Mouse (Mus musculus) C2C12 (cell line): ENCODE data around the gene Cpox. TPM values are rescaled to one million over a fixed set of nuclear protein-coding genes. Genes with fewer than 3 reads are reported as not detected.

Experiments used
- H3K27me3 ChIP-seq: one replicate; pipeline ENCODE4 v1.6.1; 2011; ENCODE audit not compliant: control insufficient read depth, insufficient read depth, insufficient read length
- H3K36me3 ChIP-seq: one replicate; pipeline ENCODE4 v1.6.1; 2011; ENCODE audit not compliant: control insufficient read depth, insufficient read depth
- H3K4me3 ChIP-seq: one replicate; pipeline ENCODE4 v1.5.1; 2011; ENCODE audit warnings: mild to moderate bottlenecking, control low read depth; ENCODE audit not compliant: poor library complexity, insufficient read depth, severe bottlenecking
- H3K79me2 ChIP-seq: one replicate; pipeline ENCODE4 v1.6.1; 2011; ENCODE audit not compliant: control insufficient read depth, insufficient read depth
- H3K79me3 ChIP-seq: one replicate; pipeline ENCODE4 v1.6.1; 2011; ENCODE audit warnings: low read depth, control low read depth
- H3ac ChIP-seq: one replicate; pipeline ENCODE3; 2011; ENCODE audit warnings: low read depth; ENCODE audit not compliant: control insufficient read depth, insufficient read length
- CEBPB ChIP-seq: IDR thresholded peaks from one replicate; pipeline ENCODE4 v1.6.1; 2011; ENCODE audit warnings: low read depth, mild to moderate bottlenecking, control low read depth, moderate library complexity
- CTCF ChIP-seq: IDR thresholded peaks from one replicate; pipeline ENCODE4 v1.5.1; 2011; ENCODE audit not compliant: control insufficient read depth, insufficient read depth, insufficient read length
- FOSL1 ChIP-seq: IDR thresholded peaks from one replicate; pipeline ENCODE4 v1.8.0; 2011; ENCODE audit warnings: mild to moderate bottlenecking, low read length; ENCODE audit not compliant: poor library complexity, insufficient read depth, severe bottlenecking
- MAX ChIP-seq: IDR thresholded peaks from one replicate; pipeline ENCODE4 v1.6.1; 2011; ENCODE audit warnings: mild to moderate bottlenecking, control low read depth
- MYOD1 ChIP-seq: IDR thresholded peaks from one replicate; pipeline ENCODE4 v1.6.1; 2011; ENCODE audit warnings: low read depth; ENCODE audit not compliant: control insufficient read depth, insufficient read length
- MYOG ChIP-seq: IDR thresholded peaks from one replicate; pipeline ENCODE4 v1.6.1; 2011; ENCODE audit not compliant: control insufficient read depth, insufficient read length; ENCODE audit errors: extremely low read depth
- USF1 ChIP-seq: IDR thresholded peaks from one replicate; pipeline ENCODE4 v1.6.1; 2011; ENCODE audit warnings: low read depth, mild to moderate bottlenecking, control low read depth, moderate library complexity
- polyA plus RNA-seq: library from polyadenylated mRNA; unstranded; fragments of >200 nt; fragmentation: generic; extraction: Trizol; gene quantifications from one replicate; pipeline ENCODE4 v1.2.1, GENCODE M21; 2012; ENCODE audit warnings: missing spikeins

Cpox gene
- polyA plus RNA-seq, 1 experiment = 9.8 TPM

DNA sequence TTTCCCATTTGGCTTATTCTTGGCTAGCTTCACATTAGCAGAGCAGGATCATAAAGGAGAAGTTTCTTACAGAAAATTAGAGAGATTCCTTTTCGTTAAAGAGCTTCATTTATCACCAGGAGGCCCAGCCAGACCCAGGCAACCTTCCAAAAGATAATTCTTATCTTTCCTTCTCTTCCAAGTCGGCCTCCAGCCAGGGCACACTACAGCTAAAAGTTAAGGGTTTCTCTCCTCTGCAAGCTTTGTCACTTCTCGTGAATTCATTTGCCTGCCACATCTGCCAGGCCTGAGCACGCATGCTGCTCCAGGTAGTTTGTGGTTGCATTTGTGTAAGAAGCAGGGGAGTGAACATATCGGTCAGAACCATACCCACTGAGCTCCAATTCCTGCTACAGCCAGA, 828 bp upstream of the Cpox start:
- H3K27me3 ChIP-seq = no peaks in the 10 kb centered on the region
- peaks cover 9% of the 10 kb centered on the region for H3K36me3 ChIP-seq
- no peak overlapping the region for H3K4me3 ChIP-seq
- H3K79me3 ChIP-seq = peaks cover 4% of the 10 kb centered on the region
- TF ChIP-seq MYOG = no peak
- TF ChIP-seq MYOD1 = no peak
- no peak for TF ChIP-seq USF1
- TF ChIP-seq CTCF = no peak
- TF ChIP-seq CEBPB = no peak
- TF ChIP-seq FOSL1 = no peak
- TF ChIP-seq MAX = no peak
- H3ac ChIP-seq = no peak overlapping the region
- peaks cover 6% of the 10 kb centered on the region for H3K79me2 ChIP-seq

- Histone ChIP-seq H3ac (peak overlapping the region; percentile 62), H3K27me3 (no peaks in the 10 kb centered on the region), H3K4me3 (peak overlapping the region; percentile 65), H3K36me3 (peaks cover 20% of the 10 kb centered on the region), H3K79me3 (peaks cover 4% of the 10 kb centered on the region), H3K79me2 (peaks cover 6% of the 10 kb centered on the region)
- TF ChIP-seq CEBPB (no peak), MYOG (no peak), USF1 (no peak), FOSL1 (no peak), CTCF (no peak), MYOD1 (no peak), MAX (no peak)
Observed at GRCm38 (mm10) chr16:58670643-58671042, 551 bp downstream of the Cpox start.

DNA sequence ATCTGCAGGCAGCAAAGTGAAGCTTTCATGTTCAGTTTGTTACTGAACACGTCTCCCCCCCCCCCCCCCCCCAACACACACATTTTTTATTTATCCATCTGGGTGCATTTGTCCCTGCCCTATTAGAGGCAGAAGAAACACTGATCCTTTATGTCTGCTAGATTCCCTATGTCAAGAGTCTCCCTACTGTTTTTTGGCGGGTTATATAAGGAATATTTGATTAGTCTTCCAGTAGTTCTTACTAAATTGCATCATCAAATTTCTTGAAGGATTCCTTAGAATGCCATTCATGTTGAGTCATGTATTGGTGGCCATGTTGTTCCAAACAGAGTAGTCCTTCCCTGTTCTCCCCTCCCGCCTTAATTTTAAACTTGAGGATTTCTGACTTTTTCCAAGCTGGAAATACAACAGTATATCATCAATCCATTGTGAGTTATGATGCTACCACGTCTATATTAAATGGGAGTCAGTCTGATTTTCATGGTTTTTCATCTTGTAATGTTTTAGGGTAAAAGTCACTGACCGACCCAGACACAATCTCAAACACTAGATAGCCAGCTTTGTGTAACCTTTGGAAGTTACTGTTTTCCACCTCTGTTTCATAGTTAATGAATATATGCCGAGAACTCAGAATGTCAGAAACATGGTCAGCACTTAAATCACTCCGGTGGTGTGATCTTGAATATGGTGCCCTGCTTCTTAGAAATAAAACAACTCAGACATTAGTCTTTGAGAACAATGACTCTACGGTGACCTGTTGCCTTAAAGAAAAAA, 1.3 kb downstream of the Cpox start:
- Histone ChIP-seq H3K4me3 (peak overlapping the region; percentile 65), H3K79me2 (peaks cover 6% of the 10 kb centered on the region), H3K36me3 (peaks cover 27% of the 10 kb centered on the region), H3K79me3 (peaks cover 4% of the 10 kb centered on the region), H3ac (no peak overlapping the region), H3K27me3 (no peaks in the 10 kb centered on the region)
- TF ChIP-seq CEBPB (peak; percentile 66), MYOG (no peak), FOSL1 (no peak)

- Histone ChIP-seq H3K27me3 (no peaks in the 10 kb centered on the region), H3K79me3 (peaks cover 4% of the 10 kb centered on the region)
- TF ChIP-seq USF1 = no peak
- no peak for TF ChIP-seq MYOD1
- TF ChIP-seq FOSL1 = no peak
- TF ChIP-seq MYOG = no peak
- TF ChIP-seq CEBPB = no peak
- no peak for TF ChIP-seq CTCF
- TF ChIP-seq MAX = no peak
Observed at GRCm38 (mm10) chr16:58672396-58672795, 2.3 kb downstream of the Cpox start.

DNA sequence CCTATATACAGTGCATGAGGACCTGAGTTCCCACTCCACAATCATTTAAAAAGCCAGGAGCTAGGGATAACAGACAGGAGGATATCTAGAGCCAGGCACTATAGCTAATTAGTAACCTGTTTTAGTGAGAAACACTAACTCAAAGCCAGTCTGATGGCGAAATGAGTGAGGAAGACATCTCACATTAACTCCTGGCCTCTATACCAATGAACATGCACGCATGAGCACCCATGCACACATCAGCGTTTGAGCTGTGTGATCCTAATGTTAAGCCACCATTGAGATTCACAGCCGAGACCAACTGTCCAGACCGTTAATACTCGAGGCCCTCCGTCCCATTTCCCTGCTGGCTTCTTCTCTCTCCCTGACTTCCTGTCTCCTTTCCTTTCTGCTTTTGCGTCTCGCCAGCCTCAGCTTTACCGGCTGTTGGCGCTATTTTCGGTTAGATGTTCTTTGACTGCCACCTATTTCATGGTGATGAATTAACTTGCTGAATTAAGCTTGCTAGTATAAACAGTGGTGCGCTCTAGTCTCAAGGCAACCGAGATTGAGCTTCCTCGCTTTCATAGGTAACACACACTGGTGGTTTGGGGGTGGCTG, 3.8 kb downstream of the Cpox start:
- Histone ChIP-seq H3K79me2 (peaks cover 6% of the 10 kb centered on the region), H3K36me3 (peaks cover 49% of the 10 kb centered on the region), H3K27me3 (no peaks in the 10 kb centered on the region), H3K79me3 (peaks cover 4% of the 10 kb centered on the region), H3K4me3 (no peak overlapping the region), H3ac (no peak overlapping the region)
- TF ChIP-seq FOSL1 (no peak), MAX (no peak)

More at GRCm38 (mm10) chr16:58672396-58672795, 2.3 kb downstream of the Cpox start:
- Histone ChIP-seq H3ac (no peak overlapping the region), H3K36me3 (peaks cover 35% of the 10 kb centered on the region), H3K79me2 (peaks cover 6% of the 10 kb centered on the region), H3K4me3 (no peak overlapping the region)

DNA sequence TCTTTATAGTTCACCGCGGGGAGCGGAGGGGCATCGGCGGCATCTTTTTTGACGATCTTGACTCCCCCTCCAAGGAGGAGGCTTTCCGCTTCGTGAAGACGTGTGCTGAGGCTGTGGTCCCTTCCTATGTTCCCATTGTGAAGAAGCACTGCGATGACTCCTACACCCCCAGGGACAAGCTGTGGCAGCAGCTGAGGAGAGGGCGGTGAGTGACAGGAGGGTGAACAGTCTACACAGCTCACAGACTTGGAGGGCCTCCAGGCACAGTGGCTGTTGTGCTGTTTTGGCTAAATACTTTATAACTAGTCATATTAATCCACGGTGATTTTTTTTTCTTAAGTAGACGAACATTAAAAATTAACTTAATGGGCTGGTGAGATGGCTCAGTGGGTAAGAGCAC, 5.2 kb downstream of the Cpox start:
- no peak overlapping the region for H3K4me3 ChIP-seq
- H3ac ChIP-seq = no peak overlapping the region
- peaks cover 6% of the 10 kb centered on the region for H3K79me2 ChIP-seq
- peaks cover 4% of the 10 kb centered on the region for H3K79me3 ChIP-seq
- H3K36me3 ChIP-seq = peaks cover 53% of the 10 kb centered on the region
- TF ChIP-seq MAX (no peak), CTCF (no peak)
- no peaks in the 10 kb centered on the region for H3K27me3 ChIP-seq
